Mouse (Mus musculus) Patski (cell line): ENCODE data around the gene Hist1h1t. TPM values are rescaled to one million over a fixed set of nuclear protein-coding genes. Genes with fewer than 3 reads are reported as not detected.
"Not testable (repeated sequence)": the region's sequence is repeated elsewhere in the genome, so short reads cannot be mapped to it uniquely, and the experiment has no call there.

Experiments
- ATAC-seq: fragments of 100-300 bp; one replicate; pipeline ENCODE4 v1.8.0; 2021
- CTCF ChIA-PET: fragments of 350-600 bp; sonication (Branson Sonifier 250); formaldehyde crosslinking; loops from one replicate; lab custom pipeline; 2022; ENCODE audit warnings: inconsistent platforms; lab: Charles Lee
- POLR2A ChIA-PET: fragments of 350-600 bp; sonication (Branson Sonifier 250); formaldehyde crosslinking; loops from one replicate; lab custom pipeline; 2022; ENCODE audit warnings: antibody characterized with exemption, inconsistent platforms; lab: Charles Lee
- DNase-seq: peaks from one replicate; pipeline ENCODE4 v3.0.0-alpha.2; 2011; ENCODE audit warnings: low read depth, low spot score
- H3K27me3 ChIP-seq: fragments of 371-371 bp; one replicate; pipeline ENCODE4 v1.5.1; 2021
- CTCF ChIP-seq: fragments of 100-300 bp; IDR thresholded peaks from one replicate; pipeline ENCODE4 v1.5.1; 2021
- in situ Hi-C: fragments of 300-500 bp; cut with MboI; formaldehyde crosslinking; loops from 3 replicates; pipeline ENCODE4 v1.11.1; 2018; ENCODE audit warnings: low pct_unique_long_range_greater_than_20kb, mixed read lengths
- polyA plus RNA-seq: library from polyadenylated mRNA; unstranded; gene quantifications from one replicate; pipeline ENCODE4 v1.2.3, GENCODE M21; 2021

Gene Hist1h1t
- polyA plus RNA-seq, 1 experiment from 2014 or later: 4.6 TPM

- DNase-seq (no peak), ATAC-seq (no peak)
- POLR2A ChIA-PET: no interaction called here
- CTCF ChIA-PET: interaction anchor here (0.8 to 2.9 kb wide), 2 partner anchors 24 to 28 kb away, joined by 4 to 21 read pairs; no protein-coding TSS in a partner anchor
- in situ Hi-C loops: no loop called here
- H3K27me3 ChIP-seq: no peaks in the 10 kb centered on the region
- no peak for TF ChIP-seq CTCF
These were observed 12.4 kb downstream of the Hist1h1t start for GRCm38 (mm10) chr13:23708041-23708440.

- no peak for DNase-seq
- ATAC-seq: no peak
- POLR2A ChIA-PET: no interaction called here
- no peak for TF ChIP-seq CTCF
- H3K27me3 ChIP-seq: no peaks in the 10 kb centered on the region
- CTCF ChIA-PET: interaction anchor here (2.9 kb wide), 1 partner anchor 23 kb away, joined by 21 read pairs; no protein-coding TSS in a partner anchor
- in situ Hi-C loops: no loop called here
These were observed 13.0 kb downstream of the Hist1h1t start for GRCm38 (mm10) chr13:23708654-23709053.

- ATAC-seq: no peak
- H3K27me3 ChIP-seq: no peaks in the 10 kb centered on the region
- ChIA-PET POLR2A (no interaction called here), CTCF (interaction anchor here (1.3 to 2.9 kb wide), 2 partner anchors 9 to 22 kb away, joined by 6 to 21 read pairs; no protein-coding TSS in a partner anchor)
- no peak for DNase-seq
- TF ChIP-seq CTCF: no peak
- in situ Hi-C loops: no loop called here
These were observed 14.2 kb downstream of the Hist1h1t start for GRCm38 (mm10) chr13:23709714-23710373.

- no peak for TF ChIP-seq CTCF
- no peaks in the 10 kb centered on the region for H3K27me3 ChIP-seq
- CTCF ChIA-PET: interaction anchor here (1.3 to 1.5 kb wide), 2 partner anchors 9 to 21 kb away, joined by 4 to 6 read pairs; no protein-coding TSS in a partner anchor
- POLR2A ChIA-PET: no interaction called here
- peak; percentile 44 for ATAC-seq
- DNase-seq: no peak
- in situ Hi-C loops: no loop called here
These were observed 14.9 kb downstream of the Hist1h1t start, which contains the start of gene Hfe for GRCm38 (mm10) chr13:23710374-23711089. Gene Hfe (minus strand): TSS chr13:23710854.

- DNase-seq (no peak), ATAC-seq (no peak)
- POLR2A ChIA-PET: no interaction called here
- in situ Hi-C loops: no loop called here
- no peaks in the 10 kb centered on the region for H3K27me3 ChIP-seq
- no peak for TF ChIP-seq CTCF
- CTCF ChIA-PET: no interaction called here
These were observed 20.8 kb downstream of the Hist1h1t start for GRCm38 (mm10) chr13:23716261-23717042.

- no peak for ATAC-seq
These were observed 21.6 kb downstream of the Hist1h1t start for GRCm38 (mm10) chr13:23717176-23717575.

GRCm38 (mm10) chr13:23717593-23718245 lies 22.1 kb downstream of the Hist1h1t start:
- CTCF ChIA-PET: interaction anchor here (1.1 to 1.5 kb wide), 3 partner anchors 8 to 16 kb away, joined by 3 to 4 read pairs (median 4); no protein-coding TSS in a partner anchor
- H3K27me3 ChIP-seq, in situ Hi-C loops, POLR2A ChIA-PET, DNase-seq, ATAC-seq: not testable (repeated sequence)

More at GRCm38 (mm10) chr13:23717176-23717575, 21.6 kb downstream of the Hist1h1t start:
- no peak for DNase-seq
- POLR2A ChIA-PET: no interaction called here
- H3K27me3 ChIP-seq: no peaks in the 10 kb centered on the region
- no peak for TF ChIP-seq CTCF
- CTCF ChIA-PET: interaction anchor here (1.1 to 1.5 kb wide), 2 partner anchors 13 to 16 kb away, joined by 4 read pairs; no protein-coding TSS in a partner anchor
- in situ Hi-C loops: no loop called here

GRCm38 (mm10) chr13:23724239-23724638 lies 28.6 kb downstream of the Hist1h1t start:
- CTCF ChIA-PET: interaction anchor here (0.8 to 1.1 kb wide), 2 partner anchors 10 to 12 kb away, joined by 3 read pairs; no protein-coding TSS in a partner anchor
- no peak for DNase-seq
- POLR2A ChIA-PET: no interaction called here
- TF ChIP-seq CTCF: no peak
- no peak for ATAC-seq
- in situ Hi-C loops: no loop called here
- no peaks in the 10 kb centered on the region for H3K27me3 ChIP-seq

GRCm38 (mm10) chr13:23725213-23725612 lies 29.6 kb downstream of the Hist1h1t start:
- in situ Hi-C loops: loop anchor here (25.0 kb wide), 1 partner anchor 288 kb away; no protein-coding TSS in a partner anchor
- CTCF ChIA-PET: interaction anchor here (1.0 kb wide), 1 partner anchor 23 kb away, joined by 3 read pairs; no protein-coding TSS in a partner anchor
- no peak for TF ChIP-seq CTCF
- POLR2A ChIA-PET: no interaction called here
- H3K27me3 ChIP-seq: no peaks in the 10 kb centered on the region
- no peak for ATAC-seq
- no peak for DNase-seq
